Mouse (Mus musculus) cerebellum, adult (tissue): ENCODE measurements around the gene Naaa.

Experiments
- ATAC-seq: cut with Nextera tagmentation; 2 replicates; pipeline ENCODE4 v1.9.2; 2017; ENCODE audit warnings: mild to moderate bottlenecking, moderate library complexity, mixed read lengths; ENCODE audit not compliant: insufficient number of reproducible peaks, low FRiP score, low TSS enrichment

Gene Naaa

GRCm38 (mm10) chr5:92270496-92270895 is 7.5 kb downstream of the Naaa start:
- ATAC-seq, result no peak

GRCm38 (mm10) chr5:92263761-92264359 is 14.1 kb downstream of the Naaa start:
- peak; percentile 56 for ATAC-seq

GRCm38 (mm10) chr5:92262646-92263045 is 15.3 kb downstream of the Naaa start:
- no peak for ATAC-seq

DNA sequence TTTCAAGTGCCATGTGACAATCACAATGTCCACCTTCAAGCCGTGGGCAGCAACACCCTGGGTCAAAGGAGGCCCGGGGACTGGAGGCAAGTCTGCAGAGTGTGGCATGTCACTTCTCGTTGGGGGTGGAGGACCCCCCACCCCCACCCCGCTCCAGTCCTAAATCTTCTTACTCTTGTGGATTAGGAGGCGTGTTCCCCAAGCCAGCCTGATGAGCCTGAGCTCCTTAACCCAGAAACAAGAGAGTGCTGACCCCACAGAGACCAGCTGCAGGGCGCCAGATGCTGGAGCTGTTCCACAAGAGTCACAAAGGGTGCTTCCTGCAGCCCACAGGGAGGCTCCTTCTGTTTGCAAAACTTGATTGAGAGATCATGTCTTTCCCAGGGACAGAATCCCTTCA is 21.8 kb downstream of the Naaa start, which contains the start of gene Ppef2:
Gene Ppef2 (minus strand): TSS at position 61 of the 400 bp plus-strand sequence.
- ATAC-seq, result no peak

DNA sequence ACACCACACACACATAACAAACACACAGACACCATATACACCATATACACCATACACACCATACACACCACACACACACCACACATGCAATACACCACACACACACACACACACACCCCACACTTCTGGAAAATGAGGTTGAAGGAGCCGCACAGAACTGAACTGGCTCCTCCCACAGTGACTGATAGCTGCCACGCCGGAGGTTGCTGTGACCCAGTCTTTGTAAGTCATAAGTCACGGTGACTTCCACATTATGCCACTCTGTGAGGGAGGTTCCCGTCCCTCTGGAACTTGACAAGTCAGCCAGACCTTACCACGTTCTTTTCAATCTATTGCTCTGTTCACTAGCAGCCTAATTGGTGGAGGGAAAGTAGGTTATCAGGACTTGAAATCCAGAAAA is 23.5 kb downstream of the Naaa start:
- ATAC-seq, result 0 out of 2 replicates have a peak, but pooled peaks have one; percentile 20

DNA sequence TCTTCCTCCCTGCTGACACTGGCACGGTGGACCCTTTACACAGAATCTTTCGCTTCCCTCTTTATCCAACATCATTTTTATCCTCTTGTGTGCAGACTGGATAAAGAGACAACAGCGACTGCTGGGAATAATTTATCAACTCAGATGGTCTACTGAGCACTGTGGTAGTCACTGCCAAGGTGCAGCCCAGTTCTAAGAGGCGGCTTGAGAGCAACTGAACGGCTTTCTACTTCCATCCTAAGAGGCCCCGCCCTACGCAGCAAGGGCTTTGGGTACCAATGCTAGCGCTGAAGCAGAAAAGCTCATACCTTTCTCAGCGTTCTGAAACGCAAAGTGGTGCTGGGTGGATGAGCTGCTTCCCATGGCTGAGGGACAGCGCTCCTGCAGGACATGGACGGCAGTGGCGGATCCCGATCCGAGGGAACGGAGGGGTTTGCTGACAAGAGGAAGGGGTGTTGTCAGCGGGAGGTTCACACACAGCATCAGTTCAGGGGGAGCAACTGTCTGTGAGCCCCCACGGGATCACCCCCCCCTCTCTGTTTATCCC is 25.1 kb downstream of the Naaa start:
- no peak for ATAC-seq

DNA sequence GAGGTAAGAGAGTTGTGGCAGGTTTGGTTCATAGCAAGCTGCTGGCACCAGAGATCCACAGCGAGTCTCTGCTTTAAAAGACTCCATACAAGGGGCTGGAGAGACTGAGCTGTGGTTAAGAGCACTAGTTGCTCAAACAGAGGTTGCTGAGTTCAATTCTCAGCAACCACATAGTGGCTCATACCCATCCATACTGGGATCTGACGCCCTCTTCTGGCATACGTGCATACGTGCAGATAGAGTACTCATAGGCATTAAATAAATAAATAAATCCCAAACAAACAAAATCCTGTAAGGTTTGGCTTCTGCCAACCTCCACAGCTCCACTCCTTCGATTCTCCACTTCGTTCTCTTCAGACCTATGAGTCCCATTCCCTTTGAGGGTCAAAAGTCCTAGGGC is 25.9 kb downstream of the Naaa start:
- ATAC-seq, result no peak

DNA sequence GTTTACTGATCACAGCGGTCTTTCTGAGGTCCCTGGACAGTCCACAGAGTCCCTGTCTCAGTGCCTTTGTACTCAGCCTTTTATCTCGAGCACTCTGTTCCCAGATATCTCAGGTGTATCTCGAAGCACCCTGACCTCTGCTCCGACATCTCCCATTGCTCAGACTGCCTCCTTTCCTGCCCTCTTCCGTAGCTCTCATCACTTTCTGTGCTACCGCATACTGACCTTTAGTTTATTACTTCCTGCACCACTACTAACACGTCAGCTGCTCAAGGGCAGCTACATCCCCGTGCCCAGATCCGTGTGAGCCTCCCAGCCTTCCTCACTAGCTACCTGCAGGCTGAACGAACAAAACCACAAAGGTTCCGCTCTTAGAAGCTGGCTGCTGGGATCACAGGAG is 29.4 kb downstream of the Naaa start:
- no peak for ATAC-seq

- no peak for ATAC-seq
Observed at GRCm38 (mm10) chr5:92245483-92245882, 32.5 kb downstream of the Naaa start.

DNA sequence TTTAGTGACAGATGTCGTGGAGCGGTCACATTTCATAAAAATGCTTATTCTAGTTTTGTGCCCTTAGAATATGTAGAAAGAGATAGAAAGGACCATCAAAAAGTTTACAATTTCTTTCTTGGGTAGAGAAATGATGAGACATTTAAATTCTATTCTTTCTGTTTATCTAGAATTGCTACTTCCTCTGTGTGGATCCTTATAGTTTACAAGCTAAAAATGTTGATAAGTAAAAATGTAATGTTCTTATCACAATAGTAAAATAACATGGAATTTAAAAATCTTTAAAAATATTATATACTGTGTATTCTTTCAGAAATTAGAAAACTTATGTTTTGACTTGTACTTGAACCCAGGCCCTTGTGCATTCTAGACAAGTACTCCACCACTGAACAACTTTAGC is 33.1 kb downstream of the Naaa start:
- no peak for ATAC-seq

DNA sequence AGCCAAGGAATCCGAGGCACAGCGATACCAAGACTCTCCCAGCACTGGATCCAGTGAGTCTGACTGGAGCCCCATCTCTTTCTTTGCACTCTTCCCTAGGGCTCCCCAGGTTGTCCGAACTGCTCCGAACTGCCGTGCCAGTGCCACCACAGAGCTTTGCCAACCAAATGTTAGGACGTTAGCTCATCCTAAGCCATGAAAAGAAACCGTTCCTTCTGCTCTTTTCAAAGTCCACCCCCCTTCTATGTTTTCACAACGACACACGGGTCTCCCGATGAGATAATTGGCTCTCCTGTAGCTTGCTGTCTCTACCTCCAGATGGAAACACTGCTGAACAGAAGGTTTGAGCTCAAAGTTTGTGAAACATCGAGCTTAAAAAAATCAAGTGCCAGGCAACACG is 37.2 kb downstream of the Naaa start:
- ATAC-seq, result no peak

- ATAC-seq, result peak; percentile 41; the same call in 1 of the 2 replicates
Observed at GRCm38 (mm10) chr5:92239333-92240232, 38.4 kb downstream of the Naaa start.

- ATAC-seq, result no peak
Observed at GRCm38 (mm10) chr5:92234939-92235557, 42.9 kb downstream of the Naaa start.

DNA sequence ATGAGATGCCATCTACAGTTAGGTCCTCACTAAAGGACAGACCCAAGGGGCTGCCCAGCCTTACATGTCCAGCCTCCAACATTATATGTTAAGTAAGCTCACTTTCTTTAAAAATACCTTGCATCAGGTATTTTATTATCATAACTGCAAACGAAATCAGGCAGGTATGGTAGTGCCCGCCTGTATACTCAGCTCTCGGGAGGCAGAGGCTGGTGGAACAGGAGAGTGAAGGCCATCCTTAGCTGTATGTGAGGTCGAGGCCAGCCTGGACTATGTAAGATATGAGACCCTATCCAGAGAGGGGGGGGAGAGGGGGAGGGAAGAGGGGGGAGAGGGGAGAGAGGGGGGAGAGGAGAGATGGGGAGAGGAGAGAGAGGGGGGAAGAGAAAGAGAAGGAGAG is 44.6 kb downstream of the Naaa start:
- no peak for ATAC-seq

DNA sequence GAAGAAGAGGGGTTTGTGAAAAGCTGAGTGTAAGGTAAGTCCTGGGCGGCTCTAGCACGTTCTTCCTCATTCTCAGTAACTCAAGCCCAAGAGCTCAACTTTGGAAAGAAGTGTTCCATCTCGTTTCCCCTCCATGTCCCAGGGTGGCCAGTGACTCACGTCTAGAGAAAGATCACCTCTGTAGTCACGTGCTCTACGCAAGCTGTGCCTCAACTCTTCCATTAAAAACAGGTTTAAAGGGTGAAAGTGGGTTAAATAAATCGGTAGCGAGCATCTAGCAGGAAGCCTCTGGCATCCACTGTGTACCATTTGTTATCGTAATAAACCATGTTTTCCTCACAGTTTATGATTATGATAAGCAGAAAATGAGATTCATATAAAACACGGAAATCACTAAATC is 46.1 kb downstream of the Naaa start:
- no peak for ATAC-seq

DNA sequence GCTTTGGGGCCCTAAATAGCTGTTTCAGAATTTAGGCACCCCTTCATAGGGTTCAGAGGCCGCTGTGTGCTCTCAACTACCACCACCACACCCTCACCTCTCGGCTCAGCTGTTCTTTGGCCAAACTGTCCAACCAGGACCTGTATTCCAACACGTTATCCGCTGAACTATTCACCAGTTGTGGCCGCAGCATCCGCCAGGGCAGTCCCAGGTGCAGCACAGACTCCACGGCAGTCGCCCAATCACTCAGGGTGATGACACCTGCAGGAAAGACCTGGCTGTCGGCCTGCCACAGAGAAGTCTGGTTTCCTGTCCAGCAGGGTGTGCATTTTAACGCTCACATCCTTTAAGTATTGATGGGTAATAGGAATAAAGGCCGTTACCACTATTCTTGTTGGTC is 47.7 kb downstream of the Naaa start:
- ATAC-seq, result no peak

DNA sequence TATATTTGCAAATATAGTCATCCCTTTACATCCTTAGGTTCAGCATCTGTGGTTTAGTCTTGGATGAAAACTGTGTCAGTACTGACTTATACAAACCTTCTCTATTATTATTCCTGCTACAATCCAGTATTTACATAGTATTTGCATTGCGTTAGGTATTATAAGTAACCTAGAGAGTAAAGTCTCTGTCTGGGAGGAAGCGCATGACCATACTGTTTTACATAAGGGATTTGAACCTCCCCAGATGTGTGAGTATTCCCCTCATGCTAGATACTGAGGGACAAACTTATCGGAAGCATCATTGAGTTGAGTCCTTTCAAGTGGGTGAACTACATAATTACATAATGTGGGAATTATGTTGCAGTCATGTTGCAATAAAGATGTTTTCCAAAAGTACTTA is 48.5 kb downstream of the Naaa start:
- no peak for ATAC-seq

GRCm38 (mm10) chr5:92228776-92229175 is 49.2 kb downstream of the Naaa start:
- no peak for ATAC-seq

GRCm38 (mm10) chr5:92227782-92228181 is 50.2 kb downstream of the Naaa start:
- no peak for ATAC-seq

GRCm38 (mm10) chr5:92220287-92220902 is 57.6 kb downstream of the Naaa start:
- no peak for ATAC-seq

GRCm38 (mm10) chr5:92219826-92220225 is 58.1 kb downstream of the Naaa start:
- no peak for ATAC-seq
